Mouse (Mus musculus): Measurements from ENCODE around the gene Fmnl2. TPM values are rescaled to one million over a fixed set of nuclear protein-coding genes. Genes with fewer than 3 reads are reported as not detected.

Gene Fmnl2
- polyA plus RNA-seq, 1 experiment from 2014 or later: 17.1 TPM

DNA sequence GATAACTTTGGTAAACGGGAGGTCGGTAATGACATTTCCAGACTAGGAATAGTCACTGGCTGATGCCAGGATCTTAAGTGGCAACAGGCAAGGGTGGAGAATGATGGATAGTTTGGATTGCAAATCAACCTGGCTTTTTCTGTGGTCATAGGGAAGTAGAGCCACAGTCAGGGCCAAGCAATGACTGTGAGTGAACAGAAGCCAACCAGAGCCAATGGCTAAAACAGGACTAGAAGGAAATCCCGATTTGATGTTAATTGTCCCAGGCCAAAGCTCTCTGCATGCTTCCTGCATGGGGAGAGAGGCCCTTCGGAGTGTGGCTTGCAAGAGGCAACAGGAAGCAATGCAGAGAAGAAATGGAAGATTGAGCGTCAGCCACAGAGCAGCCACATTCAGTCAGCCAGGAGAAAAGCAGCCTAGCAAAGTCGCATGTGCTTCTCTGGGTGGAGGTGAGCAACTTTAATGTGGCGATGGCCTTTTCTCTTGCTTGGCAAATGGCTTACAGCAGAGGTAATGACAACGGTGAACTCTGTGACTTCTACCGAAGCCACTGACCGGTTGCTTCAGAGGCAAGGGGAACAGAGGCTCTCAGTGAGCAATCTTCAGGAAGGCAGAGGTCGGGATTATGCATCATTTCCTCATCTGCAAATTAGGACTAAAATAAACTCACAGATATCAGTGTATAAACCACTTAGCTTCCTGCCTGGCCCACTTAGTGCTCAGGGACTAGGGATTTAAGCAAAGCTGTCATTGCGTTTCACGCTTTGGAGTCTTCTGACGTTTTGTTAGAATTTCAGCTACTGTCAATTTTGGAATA is 12.5 kb upstream of the Fmnl2 start:
- Histone ChIP-seq H3K4me3 (no peak overlapping the region), H3K9me3 (replicated peaks) (no peaks in the 10 kb centered on the region), H3K27me3 (peaks cover 8% of the 10 kb centered on the region), H3K36me3 (ENCODE audit: poor library complexity, severe bottlenecking) (no peaks in the 10 kb centered on the region), H3K9ac (no peak overlapping the region), H3K4me1 (peaks cover 14% of the 10 kb centered on the region), H3K4me2 (no peak overlapping the region), H3K27ac (no peak overlapping the region)
- WGBS: 79% methylated on average over 14 of the region's 14 CpGs
- ATAC-seq: no peak

DNA sequence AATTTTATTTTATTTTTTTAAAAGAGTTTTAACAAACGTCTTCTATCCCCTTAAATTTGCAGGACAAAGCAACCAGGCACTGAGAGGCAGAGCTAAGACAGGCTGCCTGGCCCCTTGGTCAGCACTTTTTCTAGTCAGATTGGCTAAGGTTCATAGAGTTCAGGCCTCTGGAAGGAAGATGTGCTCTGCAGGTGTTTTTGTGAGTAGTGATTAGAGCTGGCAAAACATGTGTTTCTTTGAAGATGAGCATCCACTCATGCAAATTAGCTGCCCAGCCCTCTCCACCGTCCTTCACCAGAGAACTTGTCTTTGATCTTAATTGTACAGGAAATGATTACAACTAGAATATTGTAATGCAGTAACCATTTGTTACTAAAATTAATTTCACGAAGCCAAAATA is 11.2 kb upstream of the Fmnl2 start:
- Histone ChIP-seq H3K27ac (no peak overlapping the region), H3K27me3 (peaks cover 8% of the 10 kb centered on the region), H3K4me3 (no peak overlapping the region), H3K9me3 (replicated peaks) (no peaks in the 10 kb centered on the region), H3K4me2 (no peak overlapping the region), H3K36me3 (ENCODE audit: poor library complexity, severe bottlenecking) (no peaks in the 10 kb centered on the region), H3K4me1 (0 out of 2 replicates have a peak, but pooled peaks cover 1% of the 10 kb centered on the region), H3K9ac (no peak overlapping the region)
- no peak for ATAC-seq
- WGBS: 45% methylated on average over 3 of the region's 3 CpGs

DNA sequence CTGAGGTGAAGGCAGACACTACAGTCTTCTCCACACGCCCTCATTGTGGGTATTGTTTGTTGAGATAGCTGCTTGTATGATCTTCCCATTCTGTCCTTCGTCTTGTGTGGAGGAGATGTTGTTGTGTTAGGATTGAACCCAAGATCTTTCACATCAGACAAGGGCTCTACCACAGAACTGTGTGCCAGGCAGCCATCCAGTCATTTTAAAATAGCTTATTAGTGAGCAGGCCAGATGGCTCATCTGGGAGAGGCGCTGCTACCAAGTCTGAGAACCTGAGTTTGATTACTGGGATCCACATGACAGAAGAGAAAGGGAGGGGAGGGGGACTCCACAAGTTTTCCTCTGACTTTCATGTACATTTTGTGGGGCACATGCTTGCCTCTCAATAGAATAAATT is 8.6 kb upstream of the Fmnl2 start:
- Histone ChIP-seq H3K9me3 (replicated peaks) (no peaks in the 10 kb centered on the region), H3K4me2 (no peak overlapping the region), H3K4me3 (no peak overlapping the region), H3K36me3 (ENCODE audit: poor library complexity, severe bottlenecking) (no peaks in the 10 kb centered on the region), H3K4me1 (no peaks in the 10 kb centered on the region), H3K9ac (no peak overlapping the region), H3K27ac (no peak overlapping the region), H3K27me3 (peaks cover 8% of the 10 kb centered on the region)
- 76% methylated on average over 3 of the region's 3 CpGs for WGBS
- ATAC-seq: no peak

DNA sequence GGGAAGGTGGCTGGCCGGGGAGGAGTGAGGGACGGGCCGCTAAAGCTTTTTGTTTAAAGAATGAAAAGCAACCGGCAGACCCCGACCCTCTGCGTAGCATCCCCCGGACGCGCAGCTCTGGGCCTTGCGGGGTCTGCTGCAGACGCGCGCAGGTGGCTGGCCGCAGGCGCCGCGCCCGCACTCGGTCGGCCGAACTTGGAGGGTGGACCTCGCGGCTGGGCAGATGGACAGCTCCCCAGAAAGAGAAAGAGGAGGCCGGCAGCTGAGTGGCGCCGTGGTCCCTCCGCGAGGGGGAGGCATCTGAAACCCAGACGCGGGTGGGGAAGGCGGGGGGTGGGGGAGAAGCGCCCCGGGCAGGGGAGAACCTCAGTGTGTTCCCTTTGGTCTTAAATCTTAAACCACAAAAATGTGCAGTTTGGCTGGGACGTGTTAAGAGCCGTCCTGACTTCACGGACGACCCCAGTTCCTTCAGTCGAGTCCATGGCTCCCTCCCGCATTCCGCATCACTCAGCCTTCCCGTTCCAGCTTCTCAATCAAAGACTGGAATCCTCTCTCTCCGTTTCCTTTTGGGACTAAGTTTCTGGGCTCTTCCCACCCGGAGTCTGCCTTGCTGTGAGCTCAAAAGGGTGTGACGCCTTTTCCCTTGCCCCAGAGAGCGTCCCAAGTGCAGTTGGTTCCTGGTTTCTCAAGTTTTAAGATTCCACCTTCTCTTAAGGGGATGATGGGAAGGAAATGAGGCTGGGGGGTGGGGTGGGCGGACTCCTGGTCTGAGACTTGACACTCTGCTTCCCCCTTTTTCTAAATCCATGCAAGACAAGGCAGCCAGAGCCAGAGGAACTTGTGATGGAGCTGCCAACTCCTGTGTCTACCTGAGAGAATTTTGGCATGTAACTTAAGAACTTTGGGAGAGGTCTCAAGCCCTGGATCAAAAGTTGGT is 1.1 kb downstream of the Fmnl2 start:
- Histone ChIP-seq H3K9ac (peak overlapping the region; percentile 97), H3K4me2 (peak overlapping the region; percentile 89), H3K27me3 (no peaks in the 10 kb centered on the region), H3K36me3 (ENCODE audit: poor library complexity, severe bottlenecking) (no peaks in the 10 kb centered on the region), H3K9me3 (replicated peaks) (no peaks in the 10 kb centered on the region), H3K4me3 (peak overlapping the region; percentile 97), H3K4me1 (peaks cover 44% of the 10 kb centered on the region), H3K27ac (peak overlapping the region; percentile 86)
- peak; percentile 32 for ATAC-seq
- WGBS: under 1% methylated on average over 36 of the region's 46 CpGs

DNA sequence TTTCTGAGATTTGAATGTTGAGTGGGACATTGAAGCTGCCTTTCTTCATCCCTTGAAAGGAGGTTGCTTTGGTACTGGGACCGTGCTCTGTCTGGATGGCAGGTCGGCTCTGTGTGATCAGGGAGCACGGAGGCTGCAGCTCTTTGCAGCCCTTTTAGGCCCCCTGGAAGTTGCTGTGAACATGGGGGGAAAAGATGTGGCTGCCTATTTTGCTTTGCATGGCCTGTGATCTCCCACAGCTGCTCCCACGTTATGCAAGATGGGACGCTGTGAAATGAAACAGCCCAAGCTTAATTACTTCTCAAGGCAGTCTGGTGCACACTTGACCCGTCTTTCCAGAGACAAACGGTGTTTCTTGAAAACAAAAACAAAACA is 1.8 kb downstream of the Fmnl2 start:
- Histone ChIP-seq H3K27ac (peak overlapping the region; percentile 86), H3K9me3 (replicated peaks) (no peaks in the 10 kb centered on the region), H3K4me2 (peak overlapping the region; percentile 89), H3K4me1 (peaks cover 44% of the 10 kb centered on the region), H3K4me3 (peak overlapping the region; percentile 97), H3K36me3 (ENCODE audit: poor library complexity, severe bottlenecking) (no peaks in the 10 kb centered on the region), H3K9ac (peak overlapping the region; percentile 97), H3K27me3 (no peaks in the 10 kb centered on the region)
- under 1% methylated on average over 7 of the region's 7 CpGs for WGBS
- no peak for ATAC-seq

DNA sequence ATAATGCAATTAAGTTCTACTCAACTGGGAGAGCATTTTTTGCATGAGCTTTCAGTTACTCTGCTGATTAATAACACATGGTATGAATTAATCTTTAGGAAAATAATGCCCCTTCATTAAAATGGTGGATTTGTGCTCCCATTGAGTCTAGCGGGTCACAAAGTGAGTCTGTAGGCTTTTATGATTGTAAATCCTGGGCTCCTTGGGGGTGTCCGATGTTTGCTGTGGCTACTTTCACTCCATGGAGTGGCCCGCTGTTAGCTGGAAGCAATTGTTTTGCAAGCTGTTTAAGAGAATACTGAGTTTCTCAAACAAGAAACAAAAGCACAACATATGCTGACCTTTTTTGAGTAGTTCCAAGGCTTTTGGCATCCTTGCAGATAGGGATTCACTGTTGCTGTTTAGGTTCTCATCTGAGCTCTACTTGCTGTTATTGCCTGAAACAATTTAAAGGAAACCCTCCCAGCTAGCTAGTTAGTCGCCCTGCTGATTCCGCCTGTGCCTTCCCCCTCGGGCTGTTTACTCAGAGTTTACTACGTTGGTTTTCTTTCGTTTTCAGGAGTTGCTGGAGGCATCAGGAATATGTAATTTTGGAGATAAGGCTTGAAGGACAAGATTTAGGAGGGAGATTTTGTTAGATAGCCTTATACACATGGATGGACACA is 2.6 kb downstream of the Fmnl2 start:
- Histone ChIP-seq H3K4me3 (peak overlapping the region; percentile 97), H3K9ac (peak overlapping the region; percentile 97), H3K9me3 (replicated peaks) (no peaks in the 10 kb centered on the region), H3K4me1 (peaks cover 44% of the 10 kb centered on the region), H3K27me3 (no peaks in the 10 kb centered on the region), H3K27ac (peak overlapping the region; percentile 40; the same call in 1 of the 2 replicates), H3K4me2 (peak overlapping the region; percentile 89), H3K36me3 (ENCODE audit: poor library complexity, severe bottlenecking) (no peaks in the 10 kb centered on the region)
- 12% methylated on average over 8 of the region's 8 CpGs for WGBS
- ATAC-seq: no peak

DNA sequence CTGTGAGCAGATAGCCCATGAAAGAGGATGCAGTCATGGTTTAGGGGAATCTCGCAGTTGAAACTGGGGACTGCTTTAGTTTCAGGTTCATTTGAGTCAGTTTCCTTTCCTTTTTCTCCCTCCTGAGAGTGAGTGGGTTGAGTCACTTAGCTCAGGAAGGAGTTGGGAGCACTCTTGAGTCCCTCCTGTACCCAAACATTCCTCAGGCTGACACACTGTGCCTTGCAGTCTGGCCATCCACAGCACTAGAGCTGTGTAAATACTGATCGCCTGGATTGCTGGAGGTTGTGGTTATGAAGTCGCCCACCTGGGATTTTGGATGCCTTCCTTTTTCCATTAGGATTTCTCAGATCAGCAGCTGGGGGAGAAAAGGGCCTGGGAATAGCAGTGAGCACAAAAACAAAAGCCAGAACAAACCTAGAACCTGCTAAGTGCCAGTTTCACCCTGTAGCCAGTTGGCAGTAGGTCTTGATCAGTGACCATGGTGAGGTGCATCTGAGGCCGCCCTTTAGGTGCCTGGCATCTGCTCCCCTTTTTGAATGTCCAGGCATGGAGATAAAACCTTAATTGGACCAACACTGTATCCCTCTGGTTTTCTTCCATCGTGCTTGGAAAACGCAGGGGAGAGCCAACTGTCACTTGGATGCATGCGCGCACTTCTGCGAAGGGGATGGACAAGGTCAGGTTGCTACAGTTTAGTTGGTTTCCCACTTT is 4.5 kb downstream of the Fmnl2 start:
- Histone ChIP-seq H3K27ac (no peak overlapping the region), H3K4me1 (peaks cover 42% of the 10 kb centered on the region), H3K36me3 (ENCODE audit: poor library complexity, severe bottlenecking) (peaks cover 7% of the 10 kb centered on the region), H3K9ac (no peak overlapping the region), H3K27me3 (no peaks in the 10 kb centered on the region), H3K4me3 (no peak overlapping the region), H3K9me3 (replicated peaks) (peaks cover under 1% of the 10 kb centered on the region; the same call in 1 of the 2 replicates), H3K4me2 (no peak overlapping the region)
- ATAC-seq: no peak
- WGBS: 88% methylated on average over 9 of the region's 9 CpGs

DNA sequence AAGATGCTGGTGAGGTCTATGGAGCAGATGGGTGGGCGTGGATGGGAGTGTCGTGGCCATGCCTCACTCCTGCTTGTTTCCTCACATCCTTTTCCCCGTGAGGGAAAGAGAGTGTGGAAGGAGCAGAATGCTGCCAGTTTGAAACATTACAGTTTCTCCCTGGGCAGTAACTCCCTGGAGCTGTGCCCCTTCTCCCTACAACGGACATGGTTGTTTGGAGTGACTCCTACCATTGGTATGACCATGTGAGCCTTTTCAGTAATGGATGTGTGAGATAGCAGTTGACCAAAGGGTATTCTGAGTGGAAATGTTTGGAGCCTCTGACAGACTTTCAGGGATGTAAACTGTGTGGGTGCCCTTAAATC is 5.1 kb downstream of the Fmnl2 start:
- peaks cover 12% of the 10 kb centered on the region for H3K36me3 ChIP-seq (ENCODE audit: poor library complexity, severe bottlenecking)
- H3K9ac ChIP-seq: no peak overlapping the region
- H3K4me2 ChIP-seq: no peak overlapping the region
- H3K9me3 ChIP-seq (replicated peaks): peaks cover 6% of the 10 kb centered on the region; the same call in 1 of the 2 replicates
- H3K27me3 ChIP-seq: no peaks in the 10 kb centered on the region
- ATAC-seq: no peak
- H3K27ac ChIP-seq: no peak overlapping the region
- 81% methylated on average over 4 of the region's 4 CpGs for WGBS
- no peak overlapping the region for H3K4me3 ChIP-seq
- H3K4me1 ChIP-seq: peaks cover 41% of the 10 kb centered on the region

DNA sequence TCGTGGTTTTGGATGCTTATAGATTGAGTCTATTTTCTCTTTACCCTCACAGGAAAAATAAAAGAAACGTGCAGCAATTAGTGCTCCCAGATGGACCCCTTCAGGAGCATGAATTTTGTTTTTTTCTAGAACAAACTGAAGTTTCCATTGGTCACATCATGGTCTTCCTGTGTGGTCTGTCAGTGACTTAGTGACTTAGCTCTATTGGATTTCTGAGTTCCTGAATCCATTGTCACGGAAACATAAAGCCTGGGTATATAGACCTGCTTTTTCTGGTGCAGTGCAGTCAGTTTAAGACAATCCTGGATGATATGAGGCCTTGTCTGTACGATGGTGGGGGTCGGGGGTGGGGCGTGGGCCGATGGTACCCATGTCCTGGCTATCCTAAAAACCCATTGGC is 7.0 kb downstream of the Fmnl2 start:
- H3K9me3 ChIP-seq (replicated peaks): peaks cover 7% of the 10 kb centered on the region; the same call in 1 of the 2 replicates
- H3K27me3 ChIP-seq: no peaks in the 10 kb centered on the region
- WGBS: 94% methylated on average over 7 of the region's 7 CpGs
- H3K27ac ChIP-seq: no peak overlapping the region
- H3K9ac ChIP-seq: no peak overlapping the region
- no peak overlapping the region for H3K4me3 ChIP-seq
- H3K36me3 ChIP-seq (ENCODE audit: poor library complexity, severe bottlenecking): peaks cover 16% of the 10 kb centered on the region
- H3K4me2 ChIP-seq: no peak overlapping the region
- H3K4me1 ChIP-seq: peaks cover 41% of the 10 kb centered on the region
- no peak for ATAC-seq

DNA sequence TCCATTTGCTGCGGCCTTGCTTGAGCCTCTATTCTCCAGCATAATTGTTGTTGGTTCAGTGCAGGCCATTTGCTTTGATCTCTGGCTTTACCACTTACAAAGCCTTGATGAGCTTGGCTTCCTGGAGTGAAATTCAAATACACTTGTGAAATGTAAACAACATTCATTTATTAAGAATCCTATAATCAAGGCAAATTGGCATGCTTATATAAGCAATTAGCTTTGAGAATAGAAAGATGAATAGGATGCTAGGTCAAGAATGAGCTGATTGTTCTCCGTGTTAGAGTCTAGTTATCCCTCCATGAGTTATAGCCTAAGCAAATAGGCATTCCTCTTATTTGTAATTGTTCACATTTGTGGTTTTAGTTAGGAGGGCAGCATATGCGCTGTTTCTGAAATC is 8.5 kb downstream of the Fmnl2 start:
- H3K4me1 ChIP-seq: peaks cover 28% of the 10 kb centered on the region
- WGBS: 59% methylated on average over 3 of the region's 3 CpGs
- H3K36me3 ChIP-seq (ENCODE audit: poor library complexity, severe bottlenecking): peaks cover 16% of the 10 kb centered on the region
- peaks cover 7% of the 10 kb centered on the region; the same call in 1 of the 2 replicates for H3K9me3 ChIP-seq (replicated peaks)
- H3K4me3 ChIP-seq: no peak overlapping the region
- ATAC-seq: no peak
- no peak overlapping the region for H3K4me2 ChIP-seq
- no peaks in the 10 kb centered on the region for H3K27me3 ChIP-seq
- H3K27ac ChIP-seq: no peak overlapping the region
- no peak overlapping the region for H3K9ac ChIP-seq

DNA sequence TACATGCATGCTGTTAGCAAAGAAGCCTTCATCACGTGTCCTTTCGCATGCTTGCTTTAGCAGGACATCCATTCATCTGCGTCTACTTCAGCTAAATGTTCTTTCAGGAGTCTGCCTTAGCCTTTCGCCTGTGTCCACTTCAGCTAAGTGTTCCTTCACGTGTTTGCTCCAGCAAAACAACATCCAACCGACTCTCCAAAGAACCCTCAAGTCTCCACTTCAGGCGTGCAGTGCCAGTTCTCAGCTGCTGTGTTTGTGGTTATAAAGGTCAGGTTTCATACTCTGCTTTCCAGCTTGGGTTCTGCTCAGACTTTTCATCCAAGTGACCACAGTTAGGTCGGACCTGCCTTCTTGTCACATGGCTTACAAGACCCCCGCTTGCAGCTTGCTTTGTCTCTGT is 10.1 kb downstream of the Fmnl2 start:
- no peak for ATAC-seq
- WGBS: 93% methylated on average over 9 of the region's 9 CpGs
- Histone ChIP-seq H3K36me3 (ENCODE audit: poor library complexity, severe bottlenecking) (peaks cover 16% of the 10 kb centered on the region), H3K4me3 (no peak overlapping the region), H3K27me3 (no peaks in the 10 kb centered on the region), H3K4me2 (no peak overlapping the region), H3K27ac (no peak overlapping the region), H3K4me1 (peaks cover 17% of the 10 kb centered on the region), H3K9me3 (replicated peaks) (peaks cover 7% of the 10 kb centered on the region; the same call in 1 of the 2 replicates), H3K9ac (no peak overlapping the region)

All from forebrain, embryonic 13.5 days (tissue).